Mouse (Mus musculus) MEL (cell line): ENCODE measurements around the gene Edc3.

ENCODE experiments used
- CTCF ChIP-seq, 3 experiments: IDR thresholded peaks in 2 of 3; conservative IDR thresholded peaks in 1 of 3; 2 replicates each; pipeline ENCODE4 v1.5.1; 2011 to 2012; ENCODE audit warnings: low read length in 3 of 3, low read depth in 2 of 3, mild to moderate bottlenecking in 2 of 3, improper control_type of control experiment in 1 of 3, inconsistent platforms in 1 of 3, mixed read lengths in 1 of 3, moderate library complexity in 1 of 3; ENCODE audit not compliant: control insufficient read depth in 1 of 3, insufficient read depth in 1 of 3, poor library complexity in 1 of 3, severe bottlenecking in 1 of 3
- EP300 ChIP-seq, 2 experiments: IDR thresholded peaks; 2 replicates each; pipeline ENCODE4 v1.6.1; 2011; ENCODE audit warnings: improper control_type of control experiment in 2 of 2, low read length in 2 of 2, low read depth in 1 of 2, mild to moderate bottlenecking in 1 of 2
- GATA1 ChIP-seq: IDR thresholded peaks from 2 replicates; pipeline ENCODE4 v1.6.1; 2011; ENCODE audit warnings: low read depth, low read length, improper control_type of control experiment
- MXI1 ChIP-seq: IDR thresholded peaks from 2 replicates; pipeline ENCODE4 v1.6.1; 2011; ENCODE audit warnings: mild to moderate bottlenecking, low read depth, low read length, improper control_type of control experiment
- NRF1 ChIP-seq: IDR thresholded peaks from 2 replicates; pipeline ENCODE4 v1.6.1; 2014; ENCODE audit warnings: low read depth, mild to moderate bottlenecking, inconsistent platforms, low read length, improper control_type of control experiment, moderate library complexity; ENCODE audit not compliant: poor library complexity, insufficient read depth, severe bottlenecking
- POLR2A ChIP-seq, 2 experiments: IDR thresholded peaks; 2 replicates each; pipeline ENCODE4 v1.6.1; 2011 to 2012; ENCODE audit warnings: low read length in 2 of 2, mild to moderate bottlenecking in 2 of 2, control low read depth in 1 of 2, improper control_type of control experiment in 1 of 2, low read depth in 1 of 2, moderate library complexity in 1 of 2; ENCODE audit not compliant: control insufficient read depth in 1 of 2, insufficient read depth in 1 of 2, poor library complexity in 1 of 2
- POLR2AphosphoS2 ChIP-seq: IDR thresholded peaks from 2 replicates; pipeline ENCODE4 v1.6.1; 2011; ENCODE audit warnings: low read length, improper control_type of control experiment
- POLR2AphosphoS5 ChIP-seq: IDR thresholded peaks from 2 replicates; pipeline ENCODE4 v1.6.1; 2012; ENCODE audit warnings: low read depth, borderline replicate concordance, mild to moderate bottlenecking, inconsistent platforms, low read length, moderate library complexity, mixed read lengths
- RAD21 ChIP-seq: IDR thresholded peaks from 2 replicates; pipeline ENCODE4 v1.6.1; 2011; ENCODE audit warnings: mild to moderate bottlenecking, low read depth, low read length, improper control_type of control experiment
- RCOR1 ChIP-seq: IDR thresholded peaks from 2 replicates; pipeline ENCODE4 v1.6.1; 2012; ENCODE audit warnings: low read depth, mild to moderate bottlenecking, inconsistent platforms, low read length, improper control_type of control experiment
- TAL1 ChIP-seq: IDR thresholded peaks from 2 replicates; pipeline ENCODE4 v1.6.1; 2012; ENCODE audit warnings: mild to moderate bottlenecking, inconsistent platforms, low read length, moderate library complexity, mixed read lengths
- TCF12 ChIP-seq: IDR thresholded peaks from 2 replicates; pipeline ENCODE4 v1.6.1; 2014; ENCODE audit warnings: low read depth, mild to moderate bottlenecking, inconsistent platforms, low read length, improper control_type of control experiment, moderate library complexity
- USF1 ChIP-seq: IDR thresholded peaks from 2 replicates; pipeline ENCODE4 v1.6.1; 2014; ENCODE audit warnings: low read depth, mild to moderate bottlenecking, inconsistent platforms, low read length, improper control_type of control experiment, moderate library complexity

- TF ChIP-seq EP300 (IDR thresholded peaks at IDR 0.05; ENCODE audit: low read depth in 1 of 2, low read length in 2 of 2) = no peak
- no peak for TF ChIP-seq GATA1
- no peak for TF ChIP-seq CTCF (IDR thresholded peaks at IDR 0.05 in 2 of 3, conservative IDR thresholded peaks at IDR 0.05 in 1 of 3; ENCODE audit: control insufficient read depth in 1 of 3, insufficient read depth in 1 of 3, low read depth in 2 of 3, low read length in 3 of 3, poor library complexity in 1 of 3, severe bottlenecking in 1 of 3)
- TF ChIP-seq POLR2A (IDR thresholded peaks at IDR 0.05; ENCODE audit: control insufficient read depth in 1 of 2, insufficient read depth in 1 of 2, low read depth in 1 of 2, low read length in 2 of 2, poor library complexity in 1 of 2) = no peak
- no peak for TF ChIP-seq TCF12
- TF ChIP-seq TAL1 = no peak
- no peak for TF ChIP-seq RCOR1
- no peak for TF ChIP-seq USF1
- no peak for TF ChIP-seq POLR2AphosphoS2
- no peak for TF ChIP-seq NRF1
- no peak for TF ChIP-seq MXI1
- TF ChIP-seq POLR2AphosphoS5 = no peak
- TF ChIP-seq RAD21 = no peak
Observed at GRCm38 (mm10) chr9:57767231-57767630, 58.9 kb downstream of the Edc3 start.
